Mouse (Mus musculus) bone marrow macrophage, adult 2 months (primary cell): ENCODE data around the gene Dmd.

Experiments used
- CTCF ChIP-seq: IDR thresholded peaks from 2 replicates; pipeline ENCODE4 v1.5.1; 2012; ENCODE audit warnings: low read depth, mild to moderate bottlenecking, low read length, moderate library complexity
- POLR2A ChIP-seq: IDR thresholded peaks from 2 replicates; pipeline ENCODE4 v1.6.1; 2012; ENCODE audit warnings: mild to moderate bottlenecking, low read depth, low read length, borderline replicate concordance

- TF ChIP-seq POLR2A: no peak
- TF ChIP-seq CTCF: no peak
Observed at GRCm38 (mm10) chrX:83117198-83117597, 168.5 kb downstream of the Dmd start.
